In the genomic region with DNA sequence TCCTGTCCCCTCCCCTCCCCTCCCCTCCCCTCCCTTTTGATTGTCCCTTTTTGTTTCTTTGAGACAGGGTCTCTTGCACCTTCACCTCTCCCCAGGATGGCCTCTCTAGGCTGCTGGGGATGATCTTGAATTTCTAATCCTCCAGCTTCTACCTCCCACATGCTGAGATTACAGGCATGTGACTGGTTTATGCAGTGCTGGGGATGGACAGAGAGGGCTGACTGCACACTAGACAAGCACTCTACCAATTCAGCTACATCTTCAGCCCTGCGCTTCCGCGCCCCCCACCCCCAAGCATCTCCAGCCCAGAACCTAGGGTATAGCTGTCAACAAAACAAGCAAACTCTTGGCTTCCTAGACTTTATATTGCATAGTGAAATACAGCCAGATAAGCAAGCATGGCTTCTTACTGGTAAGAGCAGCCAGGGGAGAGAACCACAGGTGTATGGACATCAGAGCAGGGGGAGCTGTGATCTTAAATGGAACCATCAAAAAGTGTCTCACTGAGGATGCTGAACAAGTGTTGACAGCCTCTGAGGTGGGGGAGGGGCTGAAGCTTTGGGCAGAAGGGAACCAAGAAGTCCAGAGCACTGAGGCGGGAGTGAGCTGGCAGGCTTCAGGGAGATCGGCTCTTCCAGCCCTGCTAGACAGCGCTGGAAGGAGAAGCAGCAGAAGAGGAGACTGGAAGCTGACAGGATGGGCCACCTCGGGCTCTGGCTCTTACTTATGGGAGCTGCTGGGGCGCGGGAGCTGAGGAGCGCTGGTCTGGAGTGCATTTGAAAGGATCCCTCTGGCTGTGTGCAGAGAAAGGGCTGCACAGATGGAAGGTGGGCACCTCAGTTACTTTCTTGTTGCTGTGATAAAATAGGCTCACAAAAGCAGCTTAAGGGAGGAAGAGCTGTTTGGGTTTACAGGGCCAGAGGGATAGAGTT, we compare ENCODE assay signal across 12 mouse cellular contexts. TPM values are rescaled to one million over a fixed set of nuclear protein-coding genes. Genes with fewer than 3 reads are reported as not detected.
A peak's percentile ranks its signal among the peaks of the same experiment; 100 is the strongest.
DNase-seq lines count a peak whose midpoint lies in the region.
"Had no signal": no experiment of that assay in that cellular context is flagged by ENCODE, and none has a peak within 500 bp of the region (broad histone marks: within the 10 kb centered on the region; RNA-seq: fewer than 3 reads in every experiment).

No protein-coding gene starts in this region.

- intact Hi-C loops in left cerebral cortex, postnatal 4 days (cut with DNase I): no loop called here

- peak; percentile 36 to 55 for DNase-seq in layer of hippocampus, adult 18-20 months (ENCODE audit: low spot score in 2 of 2)
- DNase-seq in layer of hippocampus, postnatal 25 days (ENCODE audit: extremely low spot score in 1 of 2, low spot score in 1 of 2): no peak
- peak; percentile 22 to 51 for DNase-seq in frontal cortex, adult 2 months (ENCODE audit: extremely low spot score in 1 of 2, low spot score in 1 of 2)
- peak; percentile 21 for DNase-seq in left cerebral cortex, postnatal 4 days
- DNase-seq in right cerebral cortex, postnatal 14 days: peak; percentile 42
- no peak for DNase-seq in cerebellum, adult 11-12 months
- no peak for DNase-seq in spleen, postnatal 4 days (ENCODE audit: low spot score in 2 of 2)
- DNase-seq: thymus, postnatal 4 days had no signal

RNA-seq across cellular contexts. Expression of gene Wfdc2, which starts 12.0 kb away (rescaled TPM):
- total RNA-seq in layer of hippocampus, adult 18-20 months (2021): under 1 TPM; 0.67 to 0.96 TPM
- total RNA-seq in layer of hippocampus, postnatal 25 days (2021): under 1 TPM in 1 of 2 experiments, not detected in 1; 0.34 TPM
- polyA plus RNA-seq in frontal cortex, adult 2 months (2012; rRNA removed): 0.76 and 1.2 TPM in 2 replicates
- 1 to 10 TPM in 1 of 2 experiments, not detected in 1; 2.1 TPM for total RNA-seq in left cerebral cortex, postnatal 4 days (2021)
- total RNA-seq: layer of hippocampus, postnatal 36 days had no signal

RNA-seq across cellular contexts. Expression of gene Spint3, which starts 23.0 kb away (rescaled TPM):
- not detected for total RNA-seq in layer of hippocampus, adult 18-20 months (2021)
- not detected for total RNA-seq in layer of hippocampus, postnatal 25 days (2021)
- not detected in 2 replicates for polyA plus RNA-seq in frontal cortex, adult 2 months (2012; rRNA removed)
- total RNA-seq in left cerebral cortex, postnatal 4 days (2021): not detected
- total RNA-seq: adrenal gland, postnatal 4 days; ES-E14; layer of hippocampus, postnatal 36 days had no signal
- polyA plus RNA-seq: heart, embryonic 16.5 days had no signal

RNA-seq across cellular contexts. Expression of gene Wfdc6a, which starts 35.0 kb away (rescaled TPM):
- total RNA-seq in layer of hippocampus, adult 18-20 months (2021): not detected
- not detected for total RNA-seq in layer of hippocampus, postnatal 25 days (2021)
- polyA plus RNA-seq in frontal cortex, adult 2 months (2012; rRNA removed): 0.12 TPM in 1 of 2 replicates, not detected in the other
- not detected for total RNA-seq in left cerebral cortex, postnatal 4 days (2021)
- total RNA-seq: ES-E14; layer of hippocampus, postnatal 36 days had no signal

RNA-seq across cellular contexts. Expression of gene Eppin, which starts 43.2 kb away (rescaled TPM):
- total RNA-seq in layer of hippocampus, adult 18-20 months (2021): not detected
- not detected for total RNA-seq in layer of hippocampus, postnatal 25 days (2021)
- polyA plus RNA-seq in frontal cortex, adult 2 months (2012; rRNA removed): not detected in 2 replicates
- total RNA-seq in left cerebral cortex, postnatal 4 days (2021): not detected
- total RNA-seq: adrenal gland, postnatal 4 days; ES-E14; layer of hippocampus, postnatal 36 days had no signal
- polyA plus RNA-seq: heart, embryonic 16.5 days had no signal

RNA-seq across cellular contexts. Expression of gene Pigt, which starts 52.9 kb away (rescaled TPM):
- 10 to 100 TPM; 80.8 to 86.1 TPM for total RNA-seq in layer of hippocampus, adult 18-20 months (2021)
- total RNA-seq in layer of hippocampus, postnatal 25 days (2021): 10 to 100 TPM; 85.3 to 87.3 TPM
- polyA plus RNA-seq in frontal cortex, adult 2 months (2012; rRNA removed): 80.6 and 84.7 TPM in 2 replicates
- 100 to 1,000 TPM; 109 to 113 TPM for total RNA-seq in left cerebral cortex, postnatal 4 days (2021)

Comparison
In these comparisons a context has a peak if more than half of its experiments do, and no peak if none do; other contexts are left out.
1. DNase-seq: peak in layer of hippocampus, adult 18-20 months (2 of 2), frontal cortex, adult 2 months (2 of 2), left cerebral cortex, postnatal 4 days (single experiment) and right cerebral cortex, postnatal 14 days (single experiment); none in layer of hippocampus, postnatal 25 days (0 of 2), cerebellum, adult 11-12 months (single experiment) and spleen, postnatal 4 days (0 of 2).